Mouse (Mus musculus) embryonic fibroblast, embryonic 13.5 days (primary cell): ENCODE measurements at regions not wholly inside any gene's neighbourhood (a gene's known extent, or its start where the extent isn't known, plus 50 kb on each side); places are given as distances from the start of the nearest gene placed in this dataset.

Experiments used
- CTCF ChIP-seq: IDR thresholded peaks from 2 replicates; pipeline ENCODE4 v1.5.1; 2011; ENCODE audit warnings: mild to moderate bottlenecking, control low read depth, low read length, moderate library complexity, borderline replicate concordance; ENCODE audit not compliant: insufficient read depth
- POLR2A ChIP-seq: IDR thresholded peaks from 2 replicates; pipeline ENCODE4 v1.6.1; 2011; ENCODE audit warnings: low read depth, mild to moderate bottlenecking, control low read depth, low read length, moderate library complexity

DNA sequence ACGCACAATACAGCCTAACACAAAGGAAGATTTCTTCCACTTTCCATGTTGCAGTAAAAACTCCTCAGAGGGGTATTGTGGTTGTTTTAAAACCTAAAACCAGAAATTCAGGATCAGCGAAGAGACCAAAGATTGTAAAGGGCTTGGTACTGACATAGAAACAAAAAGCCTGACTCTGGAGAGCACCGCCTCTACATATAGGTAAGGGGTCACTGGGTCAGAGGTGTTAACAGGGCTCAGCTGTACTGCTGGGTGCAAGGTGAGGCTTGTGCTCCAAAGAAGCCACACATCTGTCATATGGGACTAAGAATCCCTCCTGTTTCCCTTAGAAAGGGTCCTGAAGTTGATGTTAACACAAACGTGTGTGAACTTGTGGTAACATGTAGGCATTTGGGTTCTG is 420.7 kb upstream of the Gm26657 start:
- TF ChIP-seq POLR2A (no peak), CTCF (no peak)
